Mouse (Mus musculus) midbrain, embryonic 15.5 days (tissue): Measurements from ENCODE around the gene Efcab2. TPM values are rescaled to one million over a fixed set of nuclear protein-coding genes. Genes with fewer than 3 reads are reported as not detected.

Experiments
- ATAC-seq: fragments of 200-750 bp; cut with Nextera tagmentation; replicated peaks from 2 replicates; pipeline ENCODE4 v1.8.0; 2017; ENCODE audit warnings: moderate TSS enrichment
- H3K27ac ChIP-seq: fragments of 300-500 bp; sonication (generic); 2 replicates; pipeline ENCODE4 v1.5.1; 2015; ENCODE audit warnings: mild to moderate bottlenecking, inconsistent platforms
- H3K27me3 ChIP-seq: fragments of 300-500 bp; sonication (generic); replicated peaks from 2 replicates; pipeline ENCODE4 v1.6.1; 2015; ENCODE audit warnings: inconsistent platforms
- H3K36me3 ChIP-seq: fragments of 300-500 bp; sonication (generic); replicated peaks from 2 replicates; pipeline ENCODE4 v1.6.1; 2015; ENCODE audit warnings: inconsistent platforms
- H3K4me1 ChIP-seq: fragments of 300-500 bp; sonication (generic); 2 replicates; pipeline ENCODE4 v1.6.1; 2015; ENCODE audit warnings: inconsistent platforms
- H3K4me2 ChIP-seq: fragments of 300-500 bp; sonication (generic); 2 replicates; pipeline ENCODE4 v1.6.1; 2015; ENCODE audit warnings: inconsistent platforms, mild to moderate bottlenecking, moderate library complexity
- H3K4me3 ChIP-seq: fragments of 300-500 bp; sonication (generic); 2 replicates; pipeline ENCODE4 v1.5.1; 2015; ENCODE audit warnings: mild to moderate bottlenecking, inconsistent platforms
- H3K9ac ChIP-seq: fragments of 300-500 bp; sonication (generic); 2 replicates; pipeline ENCODE4 v1.6.1; 2015; ENCODE audit warnings: mild to moderate bottlenecking, inconsistent platforms
- H3K9me3 ChIP-seq: fragments of 300-500 bp; sonication (generic); 2 replicates; pipeline ENCODE4 v1.6.1; 2016; ENCODE audit warnings: inconsistent platforms
- WGBS: fragments of 180-500 bp; shearing (Covaris S2); methylation state at CpG from one replicate; pipeline ENCODE4 v1.1.7; 2015; ENCODE audit warnings: mixed read lengths; 5-methylcytosine and 5-hydroxymethylcytosine counted together
- polyA plus RNA-seq: library from polyadenylated mRNA; unstranded; fragments of >200 nt; fragmentation: Nextera tagmentation; extraction: Ambion mirVana; gene quantifications from 2 replicates; pipeline ENCODE4 v1.2.1, GENCODE M21; 2015

The Efcab2 gene
- polyA plus RNA-seq, 1 experiment from 2014 or later: 10.7 TPM

DNA sequence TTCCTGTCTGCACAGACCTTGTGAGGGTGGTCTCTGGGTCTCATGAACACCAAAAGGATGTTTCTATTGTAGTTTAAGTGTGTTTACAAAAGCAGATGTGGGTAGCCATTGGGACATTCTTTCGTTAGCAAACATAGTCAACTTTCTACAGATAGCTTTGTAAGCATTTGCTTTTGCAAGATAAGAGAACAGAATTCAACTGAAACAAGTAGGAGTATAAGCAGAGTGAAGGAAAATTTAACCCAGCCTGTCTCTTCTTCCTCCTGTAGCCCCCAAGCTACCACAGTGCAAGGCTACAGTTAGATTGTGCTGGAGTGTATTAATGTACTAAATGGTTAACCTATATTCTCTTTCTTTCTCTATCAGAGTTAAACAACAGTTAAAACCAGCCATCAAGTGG, 49.2 kb downstream of the Efcab2 start:
- ATAC-seq: no peak
- H3K4me3 ChIP-seq: no peak overlapping the region
- H3K9ac ChIP-seq: no peak overlapping the region
- no peaks in the 10 kb centered on the region for H3K9me3 ChIP-seq
- no peaks in the 10 kb centered on the region for H3K36me3 ChIP-seq
- no peak overlapping the region for H3K4me2 ChIP-seq
- H3K4me1 ChIP-seq: no peaks in the 10 kb centered on the region
- 84% methylated on average over 1 of the region's 1 CpGs for WGBS
- no peak overlapping the region for H3K27ac ChIP-seq
- H3K27me3 ChIP-seq: no peaks in the 10 kb centered on the region

DNA sequence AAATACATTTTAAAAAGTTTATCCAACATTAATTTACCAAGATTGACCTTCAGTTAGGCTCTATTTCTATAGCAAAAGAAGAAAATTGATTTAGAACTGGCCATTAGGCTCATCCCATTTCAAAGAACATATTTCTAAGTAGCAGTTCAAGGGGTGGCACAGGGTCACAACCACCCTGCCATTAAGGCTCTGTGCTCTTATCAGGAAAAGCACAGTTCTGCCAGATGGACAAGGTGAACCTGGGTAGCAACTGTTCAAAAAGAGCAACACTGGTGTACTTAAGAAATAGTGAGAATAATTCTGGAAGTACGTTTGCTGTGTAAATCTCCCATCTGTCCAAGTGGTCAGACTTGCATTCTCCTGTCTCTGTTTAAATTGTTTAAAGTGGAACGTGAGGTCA, 52.1 kb downstream of the Efcab2 start:
- H3K27me3 ChIP-seq: no peaks in the 10 kb centered on the region
- H3K4me1 ChIP-seq: no peaks in the 10 kb centered on the region
- H3K9me3 ChIP-seq: no peaks in the 10 kb centered on the region
- 92% methylated on average over 2 of the region's 2 CpGs for WGBS
- no peak overlapping the region for H3K4me3 ChIP-seq
- H3K4me2 ChIP-seq: no peak overlapping the region
- no peak overlapping the region for H3K9ac ChIP-seq
- ATAC-seq: no peak
- H3K36me3 ChIP-seq: no peaks in the 10 kb centered on the region
- H3K27ac ChIP-seq: no peak overlapping the region

DNA sequence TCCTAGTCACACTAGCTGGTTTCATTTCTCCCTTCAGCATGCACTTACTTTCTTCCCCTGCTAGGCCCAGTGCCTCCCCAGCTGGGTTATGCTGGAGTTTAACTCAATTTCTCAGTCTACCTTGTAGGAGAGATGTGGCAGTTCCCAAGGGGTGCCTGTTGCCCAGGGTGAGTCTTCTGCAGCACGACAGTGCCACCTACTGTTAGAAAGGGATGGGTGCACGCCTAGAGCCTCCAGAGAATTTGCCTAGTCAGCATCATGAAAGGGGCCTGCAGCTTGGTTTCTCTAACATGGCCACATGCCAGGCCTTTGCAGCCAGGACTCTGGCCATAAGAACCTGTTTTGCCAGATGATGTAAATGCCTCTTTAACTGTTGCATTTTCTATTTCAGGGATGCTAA, 57.8 kb downstream of the Efcab2 start:
- 0% methylated on average over 2 of the region's 2 CpGs for WGBS
- H3K4me1 ChIP-seq: 0 out of 2 replicates have a peak, but pooled peaks cover 4% of the 10 kb centered on the region
- H3K27me3 ChIP-seq: no peaks in the 10 kb centered on the region
- peak; percentile 93 for ATAC-seq
- no peak overlapping the region for H3K9ac ChIP-seq
- H3K36me3 ChIP-seq: no peaks in the 10 kb centered on the region
- H3K9me3 ChIP-seq: no peaks in the 10 kb centered on the region
- no peak overlapping the region for H3K27ac ChIP-seq
- H3K4me3 ChIP-seq: no peak overlapping the region
- no peak overlapping the region for H3K4me2 ChIP-seq

DNA sequence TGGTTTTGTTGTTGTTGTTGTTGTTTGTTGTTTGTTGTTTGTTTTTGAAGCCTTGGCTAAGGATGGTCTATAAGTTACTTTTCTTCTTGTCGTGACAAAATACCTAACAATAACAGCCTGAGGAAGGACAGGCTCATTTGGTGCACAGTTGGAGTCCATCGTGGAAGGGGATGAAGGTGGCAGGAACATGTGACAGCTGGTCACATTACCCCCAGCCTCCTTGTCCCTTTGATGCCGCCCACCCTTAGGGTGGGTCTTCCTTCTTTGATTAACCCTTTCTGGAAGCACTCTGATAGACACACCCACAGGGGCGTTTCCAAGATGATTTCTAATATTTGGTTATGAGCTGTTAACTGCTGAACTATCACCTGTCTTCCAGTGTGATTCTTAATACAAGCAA, 58.3 kb downstream of the Efcab2 start:
- Histone ChIP-seq H3K4me1 (0 out of 2 replicates have a peak, but pooled peaks cover 4% of the 10 kb centered on the region), H3K9ac (no peak overlapping the region), H3K36me3 (no peaks in the 10 kb centered on the region), H3K4me2 (no peak overlapping the region), H3K9me3 (no peaks in the 10 kb centered on the region), H3K27ac (no peak overlapping the region), H3K27me3 (no peaks in the 10 kb centered on the region), H3K4me3 (no peak overlapping the region)
- WGBS: 58% methylated on average over 4 of the region's 4 CpGs
- ATAC-seq: peak; percentile 30; the same call in 1 of the 2 replicates

DNA sequence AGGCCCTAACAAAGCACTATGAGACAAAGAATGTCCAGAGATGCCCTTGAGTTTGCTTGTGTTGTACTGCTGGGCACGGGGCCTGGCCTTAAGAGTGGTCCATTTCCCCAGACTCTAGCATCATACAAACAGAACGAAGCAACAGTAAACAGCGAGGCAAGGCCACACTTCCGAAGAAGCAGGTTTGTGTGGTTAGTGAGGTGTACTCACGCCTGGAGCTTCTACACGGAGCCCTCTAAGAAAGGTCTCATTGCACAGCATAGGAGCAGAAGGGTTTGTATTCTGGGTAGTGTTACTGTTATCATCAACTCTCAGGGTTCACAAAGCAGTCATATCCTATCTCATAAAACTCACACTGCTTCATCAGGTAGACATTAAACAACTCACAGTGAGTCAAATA, 61.7 kb downstream of the Efcab2 start:
- H3K9ac ChIP-seq: no peak overlapping the region
- H3K9me3 ChIP-seq: no peaks in the 10 kb centered on the region
- no peak for ATAC-seq
- H3K27me3 ChIP-seq: no peaks in the 10 kb centered on the region
- H3K27ac ChIP-seq: no peak overlapping the region
- no peak overlapping the region for H3K4me3 ChIP-seq
- H3K36me3 ChIP-seq: no peaks in the 10 kb centered on the region
- WGBS: 71% methylated on average over 6 of the region's 6 CpGs
- 0 out of 2 replicates have a peak, but pooled peaks cover 4% of the 10 kb centered on the region for H3K4me1 ChIP-seq
- H3K4me2 ChIP-seq: no peak overlapping the region

DNA sequence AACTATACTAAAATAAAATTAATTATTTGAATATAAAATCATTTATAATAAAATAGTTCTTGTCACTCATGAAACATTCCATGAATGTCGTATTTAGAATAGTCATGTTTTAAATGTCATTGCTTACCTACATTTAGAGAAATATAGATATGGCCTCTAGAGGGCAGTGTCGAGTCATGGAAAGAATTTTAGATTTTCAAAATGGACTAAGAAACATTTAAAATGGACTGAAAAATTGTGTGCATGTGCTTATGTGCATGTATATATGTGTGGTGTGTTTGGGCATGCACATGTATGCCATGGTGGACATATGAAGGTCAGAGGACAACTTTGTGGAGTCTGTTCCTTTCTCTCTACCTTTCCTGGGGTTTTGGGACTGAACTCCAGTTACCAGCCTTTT, 62.4 kb downstream of the Efcab2 start:
- WGBS: 8% methylated on average over 2 of the region's 2 CpGs
- H3K9ac ChIP-seq: no peak overlapping the region
- no peak overlapping the region for H3K4me2 ChIP-seq
- no peak for ATAC-seq
- H3K9me3 ChIP-seq: no peaks in the 10 kb centered on the region
- no peaks in the 10 kb centered on the region for H3K27me3 ChIP-seq
- H3K36me3 ChIP-seq: no peaks in the 10 kb centered on the region
- H3K27ac ChIP-seq: no peak overlapping the region
- H3K4me1 ChIP-seq: 0 out of 2 replicates have a peak, but pooled peaks cover 4% of the 10 kb centered on the region
- no peak overlapping the region for H3K4me3 ChIP-seq

DNA sequence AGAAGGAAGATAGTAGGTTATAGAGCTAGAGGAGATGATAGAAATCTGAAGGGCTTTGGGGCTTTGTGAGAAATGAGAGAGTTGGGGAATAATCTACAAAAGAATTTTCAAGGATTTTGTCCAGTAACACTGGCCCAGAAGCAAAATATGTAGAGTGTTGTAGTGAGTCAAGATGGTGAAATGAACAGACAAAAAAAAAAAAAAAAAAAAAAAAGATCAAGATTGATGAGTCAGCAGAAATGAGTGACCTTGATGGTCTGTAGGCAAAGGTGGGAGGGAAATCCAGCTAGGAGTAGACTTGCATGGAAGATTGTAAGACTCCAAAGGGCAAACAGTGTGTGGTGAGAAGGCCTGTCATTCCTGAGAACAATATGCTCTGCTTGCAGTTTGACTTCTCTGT, 78.0 kb downstream of the Efcab2 start:
- H3K9ac ChIP-seq: no peak overlapping the region
- H3K27ac ChIP-seq: no peak overlapping the region
- no peaks in the 10 kb centered on the region for H3K4me1 ChIP-seq
- no peak for ATAC-seq
- H3K4me2 ChIP-seq: no peak overlapping the region
- H3K36me3 ChIP-seq: no peaks in the 10 kb centered on the region
- H3K4me3 ChIP-seq: no peak overlapping the region
- no peaks in the 10 kb centered on the region for H3K9me3 ChIP-seq
- no peaks in the 10 kb centered on the region for H3K27me3 ChIP-seq

GRCm38 (mm10) chr1:178485138-178485867, 79.4 kb downstream of the Efcab2 start:
- no peak overlapping the region for H3K9ac ChIP-seq
- H3K36me3 ChIP-seq: no peaks in the 10 kb centered on the region
- H3K9me3 ChIP-seq: no peaks in the 10 kb centered on the region
- no peaks in the 10 kb centered on the region for H3K27me3 ChIP-seq
- H3K27ac ChIP-seq: no peak overlapping the region
- H3K4me2 ChIP-seq: no peak overlapping the region
- H3K4me1 ChIP-seq: no peaks in the 10 kb centered on the region
- WGBS: 86% methylated on average over 5 of the region's 5 CpGs
- no peak for ATAC-seq
- H3K4me3 ChIP-seq: no peak overlapping the region

DNA sequence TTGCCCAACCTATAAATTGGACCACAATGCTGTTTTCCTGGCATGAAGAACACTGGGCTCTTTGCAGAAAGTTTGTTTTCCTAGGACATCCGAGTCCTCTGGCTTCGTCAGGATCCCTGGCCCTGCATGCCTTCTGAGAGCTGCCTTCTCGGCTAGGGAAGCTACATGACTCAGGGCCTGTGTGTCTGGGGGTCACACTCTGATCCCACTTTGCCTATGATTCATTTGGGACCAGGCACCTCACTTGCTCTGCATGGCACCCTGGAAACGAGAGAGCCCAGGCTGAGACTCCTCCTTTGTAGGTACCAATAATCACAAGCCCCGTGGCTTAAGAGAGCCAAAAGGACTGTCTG, 80.0 kb downstream of the Efcab2 start:
- WGBS: 66% methylated on average over 5 of the region's 5 CpGs

DNA sequence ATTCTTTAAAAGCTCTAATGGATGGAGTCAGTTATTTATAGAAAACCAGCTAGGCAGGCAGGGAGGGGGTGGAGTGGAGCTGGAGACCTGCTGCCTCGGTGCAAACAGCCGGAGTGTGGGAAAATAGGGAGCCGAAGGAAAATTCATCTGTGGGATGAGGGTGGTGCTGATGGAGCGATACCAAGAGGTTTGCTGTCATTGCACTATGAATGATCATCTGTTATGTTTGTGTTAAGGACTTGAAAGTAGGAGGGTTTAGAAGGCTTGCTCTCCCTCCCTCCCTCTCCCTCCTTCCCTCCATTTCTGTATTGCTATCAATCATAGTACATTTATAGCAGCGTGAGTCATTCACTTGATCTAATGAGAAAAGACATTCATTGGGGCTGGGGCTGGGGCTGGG, 80.9 kb downstream of the Efcab2 start:
- Histone ChIP-seq H3K4me1 (no peaks in the 10 kb centered on the region), H3K36me3 (no peaks in the 10 kb centered on the region), H3K9ac (no peak overlapping the region), H3K27me3 (no peaks in the 10 kb centered on the region), H3K4me2 (no peak overlapping the region), H3K4me3 (no peak overlapping the region), H3K9me3 (no peaks in the 10 kb centered on the region), H3K27ac (no peak overlapping the region)
- 83% methylated on average over 5 of the region's 5 CpGs for WGBS
- no peak for ATAC-seq

More for the DNA sequence above, 80.0 kb downstream of the Efcab2 start:
- H3K27ac ChIP-seq: no peak overlapping the region
- H3K36me3 ChIP-seq: no peaks in the 10 kb centered on the region
- H3K9ac ChIP-seq: no peak overlapping the region
- H3K9me3 ChIP-seq: no peaks in the 10 kb centered on the region
- no peak for ATAC-seq
- no peaks in the 10 kb centered on the region for H3K4me1 ChIP-seq
- no peak overlapping the region for H3K4me3 ChIP-seq
- H3K4me2 ChIP-seq: no peak overlapping the region
- no peaks in the 10 kb centered on the region for H3K27me3 ChIP-seq

- WGBS: 52% methylated on average over 3 of the region's 3 CpGs
- no peaks in the 10 kb centered on the region for H3K9me3 ChIP-seq
- no peak overlapping the region for H3K27ac ChIP-seq
- H3K36me3 ChIP-seq: no peaks in the 10 kb centered on the region
- H3K4me2 ChIP-seq: no peak overlapping the region
- H3K4me1 ChIP-seq: no peaks in the 10 kb centered on the region
- H3K4me3 ChIP-seq: no peak overlapping the region
- no peak overlapping the region for H3K9ac ChIP-seq
- no peak for ATAC-seq
- H3K27me3 ChIP-seq: no peaks in the 10 kb centered on the region
These were observed 83.2 kb downstream of the Efcab2 start for GRCm38 (mm10) chr1:178489127-178489526.

DNA sequence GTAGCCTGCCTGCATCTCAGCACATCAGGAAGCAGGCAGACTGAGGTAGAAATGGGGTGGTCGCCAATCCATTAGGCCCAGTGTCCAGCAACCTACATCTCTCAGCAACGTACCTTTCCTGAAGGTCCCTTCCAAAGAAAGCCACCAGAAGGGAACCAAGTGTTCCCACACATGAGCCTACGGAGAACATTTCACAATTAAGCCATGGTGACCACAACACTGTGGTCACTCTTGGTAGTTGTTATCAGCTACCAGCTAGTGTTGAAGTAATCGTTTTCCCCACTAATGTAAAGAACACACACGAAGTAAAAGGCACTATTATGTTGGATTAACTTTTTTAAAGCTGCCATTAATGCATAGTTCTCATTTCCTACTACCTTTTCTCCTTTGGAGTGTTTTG, 85.8 kb downstream of the Efcab2 start:
- no peak overlapping the region for H3K27ac ChIP-seq
- H3K4me2 ChIP-seq: no peak overlapping the region
- H3K4me3 ChIP-seq: no peak overlapping the region
- no peak for ATAC-seq
- no peaks in the 10 kb centered on the region for H3K27me3 ChIP-seq
- no peak overlapping the region for H3K9ac ChIP-seq
- 87% methylated on average over 5 of the region's 5 CpGs for WGBS
- H3K36me3 ChIP-seq: no peaks in the 10 kb centered on the region
- no peaks in the 10 kb centered on the region for H3K4me1 ChIP-seq
- H3K9me3 ChIP-seq: no peaks in the 10 kb centered on the region

GRCm38 (mm10) chr1:178492493-178492892, 86.6 kb downstream of the Efcab2 start:
- Histone ChIP-seq H3K27me3 (no peaks in the 10 kb centered on the region), H3K27ac (no peak overlapping the region), H3K9ac (no peak overlapping the region), H3K4me1 (no peaks in the 10 kb centered on the region), H3K4me3 (no peak overlapping the region), H3K9me3 (no peaks in the 10 kb centered on the region), H3K36me3 (no peaks in the 10 kb centered on the region), H3K4me2 (no peak overlapping the region)
- ATAC-seq: no peak
- 83% methylated on average over 2 of the region's 2 CpGs for WGBS
